Mouse (Mus musculus) heart, embryonic 15.5 days (tissue): ENCODE data around the gene Ssxb5. TPM values are rescaled to one million over a fixed set of nuclear protein-coding genes. Genes with fewer than 3 reads are reported as not detected.
"Not testable (repeated sequence)": the region's sequence is repeated elsewhere in the genome, so short reads cannot be mapped to it uniquely, and the experiment has no call there.

Experiments used
- ATAC-seq: fragments of 200-750 bp; cut with Nextera tagmentation; replicated peaks from 2 replicates; pipeline ENCODE4 v1.8.0; 2017; ENCODE audit warnings: low read depth, moderate TSS enrichment; ENCODE audit not compliant: insufficient number of reproducible peaks, insufficient read depth, low FRiP score
- H3K27ac ChIP-seq: fragments of 300-500 bp; sonication (generic); 2 replicates; pipeline ENCODE4 v1.5.1; 2015; ENCODE audit warnings: mild to moderate bottlenecking, inconsistent platforms
- H3K27me3 ChIP-seq: fragments of 300-500 bp; sonication (generic); 2 replicates; pipeline ENCODE4 v1.6.1; 2015; ENCODE audit warnings: inconsistent platforms
- H3K36me3 ChIP-seq: fragments of 300-500 bp; sonication (generic); 2 replicates; pipeline ENCODE4 v1.6.1; 2015; ENCODE audit warnings: mild to moderate bottlenecking, inconsistent platforms
- H3K4me1 ChIP-seq: fragments of 300-500 bp; sonication (generic); replicated peaks from 2 replicates; pipeline ENCODE4 v1.6.1; 2015; ENCODE audit warnings: inconsistent platforms
- H3K4me2 ChIP-seq: fragments of 300-500 bp; sonication (generic); 2 replicates; pipeline ENCODE4 v1.6.1; 2015; ENCODE audit warnings: inconsistent platforms, mild to moderate bottlenecking, moderate library complexity
- H3K4me3 ChIP-seq: fragments of 300-500 bp; sonication (generic); 2 replicates; pipeline ENCODE4 v1.5.1; 2015; ENCODE audit warnings: mild to moderate bottlenecking, inconsistent platforms
- H3K9ac ChIP-seq: fragments of 300-500 bp; sonication (generic); 2 replicates; pipeline ENCODE4 v1.6.1; 2015; ENCODE audit warnings: mild to moderate bottlenecking, inconsistent platforms
- H3K9me3 ChIP-seq: fragments of 300-500 bp; sonication (generic); replicated peaks from 2 replicates; pipeline ENCODE4 v1.6.1; 2016; ENCODE audit warnings: inconsistent platforms
- WGBS: fragments of 180-500 bp; shearing (Covaris S2); methylation state at CpG from one replicate; pipeline ENCODE4 v1.1.7; 2015; ENCODE audit warnings: mixed read lengths; 5-methylcytosine and 5-hydroxymethylcytosine counted together
- polyA plus RNA-seq: library from polyadenylated mRNA; unstranded; fragments of >200 nt; fragmentation: Nextera tagmentation; extraction: Ambion mirVana; gene quantifications from 2 replicates; pipeline ENCODE4 v1.2.1, GENCODE M21; 2015

Ssxb5 gene
- not detected in 2 replicates for polyA plus RNA-seq

DNA sequence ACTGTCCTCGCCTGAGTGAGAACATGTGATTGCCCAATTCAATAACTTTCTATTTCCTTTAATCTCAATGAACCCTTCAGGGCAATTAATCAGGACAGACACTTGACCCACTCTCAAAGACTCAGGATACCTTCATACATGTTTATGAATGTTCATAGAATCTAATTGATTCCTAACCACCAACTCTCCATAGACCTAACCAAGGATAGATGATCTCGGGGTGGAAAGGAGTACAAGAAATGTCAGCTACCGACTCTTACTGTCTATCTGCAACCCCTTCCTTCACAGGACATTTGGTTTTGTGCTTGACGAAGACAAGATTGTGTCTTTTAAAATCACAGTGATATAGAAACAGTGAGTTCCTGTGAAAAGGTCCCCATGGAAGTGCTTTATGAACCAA is at the start of gene Ssxb5:
TSS of gene Ssxb5 (plus strand) at position 301 of the 400 bp plus-strand sequence.
- H3K9me3 ChIP-seq, H3K4me2 ChIP-seq, H3K4me1 ChIP-seq, H3K4me3 ChIP-seq, H3K9ac ChIP-seq, H3K27me3 ChIP-seq, ATAC-seq, H3K36me3 ChIP-seq, H3K27ac ChIP-seq: not testable (repeated sequence)
- WGBS = 68% methylated on average over 4 of the region's 4 CpGs

GRCm38 (mm10) chrX:8832043-8832442 is 28.6 kb downstream of the Ssxb5 start:
- no peak overlapping the region for H3K27ac ChIP-seq

GRCm38 (mm10) chrX:8843694-8844093 is 40.2 kb downstream of the Ssxb5 start, which contains the start of gene Gm6592:
Gm6592 (plus strand) TSS chrX:8843994.
- Histone ChIP-seq H3K36me3 (no peaks in the 10 kb centered on the region), H3K4me3 (no peak within 1 kb of the TSS), H3K4me1 (no peaks in the 10 kb centered on the region), H3K27ac (no peak within 1 kb of the TSS), H3K9me3 (no peaks in the 10 kb centered on the region), H3K4me2 (no peak within 1 kb of the TSS), H3K27me3 (no peaks in the 10 kb centered on the region), H3K9ac (no peak within 1 kb of the TSS)
- ATAC-seq = no peak
- 65% methylated on average over 1 of the region's 1 CpGs for WGBS

More at GRCm38 (mm10) chrX:8832043-8832442, 28.6 kb downstream of the Ssxb5 start:
- no peak overlapping the region for H3K4me2 ChIP-seq
- no peaks in the 10 kb centered on the region for H3K36me3 ChIP-seq
- H3K9ac ChIP-seq = no peak overlapping the region
- no peak for ATAC-seq
- no peaks in the 10 kb centered on the region for H3K4me1 ChIP-seq
- H3K27me3 ChIP-seq = no peaks in the 10 kb centered on the region
- H3K4me3 ChIP-seq = no peak overlapping the region
- H3K9me3 ChIP-seq = no peaks in the 10 kb centered on the region

GRCm38 (mm10) chrX:8852486-8852885 is 49.0 kb downstream of the Ssxb5 start:
- no peak overlapping the region for H3K4me3 ChIP-seq
- no peak overlapping the region for H3K9ac ChIP-seq
- H3K4me2 ChIP-seq = no peak overlapping the region
- WGBS = 77% methylated on average over 10 of the region's 10 CpGs
- H3K9me3 ChIP-seq = no peaks in the 10 kb centered on the region
- no peak for ATAC-seq
- no peaks in the 10 kb centered on the region for H3K36me3 ChIP-seq
- H3K4me1 ChIP-seq = no peaks in the 10 kb centered on the region
- no peaks in the 10 kb centered on the region for H3K27me3 ChIP-seq
- H3K27ac ChIP-seq = no peak overlapping the region

Other genes with a start within 250 kb of the Ssxb5 start
- gene Ssxb3, start 211.9 kb upstream of the Ssxb5 start, polyA plus RNA-seq = not detected in 2 replicates
- not detected in 2 replicates for gene Ssxb8, start 112.8 kb upstream of the Ssxb5 start, polyA plus RNA-seq
- gene Ssx9, start 55.3 kb upstream of the Ssxb5 start, polyA plus RNA-seq = not detected in 2 replicates
- not detected in 2 replicates for gene Gm6592, start 40.3 kb downstream of the Ssxb5 start, polyA plus RNA-seq
- not detected in 2 replicates for gene Gm5751, start 70.6 kb downstream of the Ssxb5 start, polyA plus RNA-seq
- 1.8 and 1.9 TPM in 2 replicates for gene B630019K06Rik, start 88.7 kb downstream of the Ssxb5 start, polyA plus RNA-seq
- gene Fthl17b, start 159.3 kb downstream of the Ssxb5 start, polyA plus RNA-seq = not detected in 2 replicates
- not detected in 2 replicates for gene Fthl17c, start 172.9 kb downstream of the Ssxb5 start, polyA plus RNA-seq
- gene Fthl17d, start 183.1 kb downstream of the Ssxb5 start, polyA plus RNA-seq = not detected in 2 replicates
- gene Fthl17e, start 229.8 kb downstream of the Ssxb5 start, polyA plus RNA-seq = not detected in 2 replicates